Mouse (Mus musculus) embryonic facial prominence, embryonic 12.5 days (tissue): ENCODE measurements around the gene Gcsam. TPM values are rescaled to one million over a fixed set of nuclear protein-coding genes. Genes with fewer than 3 reads are reported as not detected.

Experiments
- ATAC-seq: fragments of 200-750 bp; cut with Nextera tagmentation; 2 replicates; pipeline ENCODE4 v1.8.0; 2017; ENCODE audit not compliant: insufficient number of reproducible peaks, insufficient read depth, low FRiP score, low TSS enrichment
- H3K27ac ChIP-seq: fragments of 300-500 bp; sonication (generic); 2 replicates; pipeline ENCODE4 v1.5.1; 2016; ENCODE audit warnings: mild to moderate bottlenecking
- H3K27me3 ChIP-seq: fragments of 300-500 bp; sonication (generic); 2 replicates; pipeline ENCODE4 v1.6.1; 2016; ENCODE audit warnings: mild to moderate bottlenecking, moderate library complexity
- H3K36me3 ChIP-seq: fragments of 300-500 bp; sonication (generic); 2 replicates; pipeline ENCODE4 v1.6.1; 2016; ENCODE audit warnings: mild to moderate bottlenecking
- H3K4me1 ChIP-seq: fragments of 300-500 bp; sonication (generic); 2 replicates; pipeline ENCODE4 v1.6.1; 2016
- H3K4me2 ChIP-seq: fragments of 300-500 bp; sonication (generic); replicated peaks from 2 replicates; pipeline ENCODE4 v1.6.1; 2016; ENCODE audit warnings: mild to moderate bottlenecking, moderate library complexity
- H3K4me3 ChIP-seq: fragments of 300-500 bp; sonication (generic); 2 replicates; pipeline ENCODE4 v1.5.1; 2016; ENCODE audit warnings: mild to moderate bottlenecking
- H3K9ac ChIP-seq: fragments of 300-500 bp; sonication (generic); 2 replicates; pipeline ENCODE4 v1.6.1; 2016; ENCODE audit warnings: mild to moderate bottlenecking, moderate library complexity
- H3K9me3 ChIP-seq: fragments of 300-500 bp; sonication (generic); 2 replicates; pipeline ENCODE4 v1.6.1; 2016; ENCODE audit warnings: mild to moderate bottlenecking, moderate library complexity
- WGBS: fragments of 180-500 bp; shearing (Covaris S2); methylation state at CpG from one replicate; pipeline ENCODE4 v1.1.7; 2016; 5-methylcytosine and 5-hydroxymethylcytosine counted together
- polyA plus RNA-seq: library from polyadenylated mRNA; unstranded; fragments of >200 nt; fragmentation: Nextera tagmentation; extraction: Ambion mirVana; gene quantifications from 2 replicates; pipeline ENCODE4 v1.2.1, GENCODE M21; 2016

Gcsam gene
- polyA plus RNA-seq, 1 experiment from 2014 or later, result 0.26 TPM

DNA sequence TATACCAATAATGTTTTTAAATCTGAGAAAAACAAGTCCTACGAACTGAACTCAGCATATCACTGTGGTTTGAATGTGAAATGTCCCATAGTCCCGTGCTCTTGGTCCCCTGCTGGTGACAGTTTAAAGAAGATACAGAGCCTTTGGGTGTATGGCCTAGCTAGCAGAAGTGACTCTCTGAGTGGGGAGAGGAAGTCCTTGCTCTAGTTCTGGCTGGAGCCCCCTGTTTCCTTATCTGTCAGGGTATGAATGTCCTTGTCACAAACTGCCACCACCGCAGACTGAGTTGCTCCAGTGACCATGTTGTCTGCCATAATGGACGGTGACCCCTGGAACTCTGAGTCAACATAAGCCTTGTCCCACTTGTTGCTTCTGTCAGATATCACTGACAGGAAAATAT is 13.1 kb downstream of the Gcsam start:
- no peak for ATAC-seq
- 87% methylated on average over 4 of the region's 4 CpGs for WGBS
- Histone ChIP-seq H3K4me3 (no peak overlapping the region), H3K9me3 (no peaks in the 10 kb centered on the region), H3K4me1 (no peaks in the 10 kb centered on the region), H3K4me2 (no peak overlapping the region), H3K36me3 (no peaks in the 10 kb centered on the region), H3K27me3 (no peaks in the 10 kb centered on the region), H3K27ac (no peak overlapping the region), H3K9ac (no peak overlapping the region)

DNA sequence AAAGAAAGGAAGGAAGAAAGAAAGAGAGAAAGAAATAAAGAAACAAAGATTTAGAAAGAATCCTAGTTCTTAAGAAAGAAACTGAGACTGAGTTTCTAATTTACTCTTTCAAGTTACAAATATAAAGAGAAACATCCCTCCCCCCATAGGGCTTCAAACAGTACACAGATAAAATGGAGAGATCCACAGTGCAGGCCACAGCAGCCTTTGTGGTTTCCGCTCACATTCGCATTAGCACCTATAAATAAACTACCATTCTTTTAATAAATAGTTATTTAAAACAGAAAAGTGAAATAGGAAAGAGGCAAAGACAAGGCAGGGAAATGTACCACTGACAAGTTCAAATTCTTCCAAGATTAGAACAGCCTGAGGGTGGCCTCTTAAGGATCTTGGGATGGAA is 14.6 kb downstream of the Gcsam start:
- whole genome bisulfite sequencing, result 81% methylated on average over 2 of the region's 2 CpGs

DNA sequence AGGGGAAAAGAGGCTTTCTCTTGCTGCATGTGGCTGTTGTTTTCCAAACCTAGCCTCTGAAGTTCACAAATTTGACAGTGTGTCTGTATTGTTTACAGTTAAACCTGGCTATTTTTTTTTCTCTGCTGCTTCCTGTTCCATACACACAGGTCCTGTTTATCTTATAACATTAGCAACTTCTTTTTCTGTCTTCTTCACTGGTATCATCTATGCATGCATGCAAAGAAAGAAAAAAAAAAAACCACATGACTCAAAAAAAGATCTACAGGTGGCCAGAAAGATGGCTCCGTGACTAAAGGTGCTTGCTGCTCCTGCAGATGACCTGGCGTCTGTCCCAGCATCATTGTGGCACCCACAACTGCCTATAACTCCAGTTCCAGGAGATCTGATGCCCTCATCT is 15.2 kb downstream of the Gcsam start:
- 78% methylated on average over 2 of the region's 2 CpGs for WGBS
- no peak for ATAC-seq

More for the DNA sequence above, 14.6 kb downstream of the Gcsam start:
- ATAC-seq, result no peak
- Histone ChIP-seq H3K27me3 (no peaks in the 10 kb centered on the region), H3K4me1 (no peaks in the 10 kb centered on the region), H3K4me3 (no peak overlapping the region), H3K27ac (no peak overlapping the region), H3K9ac (no peak overlapping the region), H3K9me3 (no peaks in the 10 kb centered on the region), H3K4me2 (no peak overlapping the region), H3K36me3 (no peaks in the 10 kb centered on the region)

DNA sequence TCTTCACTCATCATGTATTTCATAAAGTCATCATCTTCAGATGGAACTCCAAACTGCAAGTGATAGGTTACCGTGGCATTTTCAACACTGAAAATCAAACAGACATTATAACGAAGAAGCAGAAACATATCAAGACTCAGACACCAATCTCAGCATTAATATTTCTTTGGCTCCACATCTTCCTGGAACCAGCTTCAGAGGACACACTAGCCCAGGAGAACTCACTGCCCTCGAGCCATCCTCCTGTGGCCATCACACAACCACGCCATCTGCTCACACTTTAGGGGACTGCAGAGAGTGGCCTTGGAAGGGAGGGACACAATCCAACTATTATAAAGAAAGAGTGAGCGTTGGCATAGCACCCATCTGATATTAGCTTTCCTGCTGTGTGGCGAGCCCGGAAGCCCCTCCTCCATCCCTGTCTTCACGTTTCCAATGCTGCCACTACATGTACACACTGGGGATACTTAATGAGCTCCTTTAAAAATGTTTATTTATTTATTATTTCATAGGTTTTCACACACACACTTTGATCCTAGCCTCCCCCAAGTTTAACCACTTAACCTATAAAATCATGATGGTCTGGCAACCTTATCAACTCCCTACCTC is 19.4 kb downstream of the Gcsam start:
- no peaks in the 10 kb centered on the region for H3K36me3 ChIP-seq
- no peak overlapping the region for H3K9ac ChIP-seq
- no peaks in the 10 kb centered on the region for H3K27me3 ChIP-seq
- no peak overlapping the region for H3K4me2 ChIP-seq
- H3K4me3 ChIP-seq, result no peak overlapping the region
- no peaks in the 10 kb centered on the region for H3K4me1 ChIP-seq
- H3K27ac ChIP-seq, result no peak overlapping the region
- WGBS, result 72% methylated on average over 8 of the region's 8 CpGs
- H3K9me3 ChIP-seq, result no peaks in the 10 kb centered on the region
- ATAC-seq, result no peak

More for the DNA sequence above, 15.2 kb downstream of the Gcsam start:
- Histone ChIP-seq H3K27ac (no peak overlapping the region), H3K27me3 (no peaks in the 10 kb centered on the region), H3K4me1 (no peaks in the 10 kb centered on the region), H3K4me2 (no peak overlapping the region), H3K9ac (no peak overlapping the region), H3K36me3 (no peaks in the 10 kb centered on the region), H3K9me3 (no peaks in the 10 kb centered on the region), H3K4me3 (no peak overlapping the region)

DNA sequence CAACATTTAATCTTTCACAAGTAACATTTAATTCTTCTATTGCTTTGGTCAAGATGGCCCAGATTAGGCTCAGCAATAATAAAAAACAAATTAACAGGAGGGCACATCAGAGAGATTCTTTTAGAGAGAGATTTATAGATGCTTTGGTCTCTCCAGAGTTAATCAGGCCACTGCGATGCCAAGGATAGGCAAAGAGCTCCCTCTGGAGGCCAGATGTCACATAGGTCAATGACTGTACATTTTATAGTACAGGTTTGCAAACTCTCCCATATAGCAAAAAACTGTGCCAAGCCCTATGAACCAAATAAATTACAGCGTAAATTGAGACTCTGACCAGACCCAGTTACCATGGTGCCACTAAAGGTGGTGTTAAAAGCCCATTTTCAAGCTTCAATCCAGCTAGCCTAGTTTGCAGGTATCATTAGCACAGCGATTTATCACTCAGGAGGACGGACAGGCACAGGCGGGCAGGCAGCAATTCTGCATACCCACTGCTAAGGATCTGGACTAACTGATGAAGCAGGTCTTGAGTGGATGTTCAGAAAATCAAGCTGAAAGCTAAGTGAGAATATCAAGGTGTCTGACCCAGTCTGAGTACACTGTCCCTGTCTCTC is 20.3 kb downstream of the Gcsam start:
- no peak for ATAC-seq
- H3K9ac ChIP-seq, result no peak overlapping the region
- H3K27me3 ChIP-seq, result no peaks in the 10 kb centered on the region
- H3K4me1 ChIP-seq, result no peaks in the 10 kb centered on the region
- 51% methylated on average over 5 of the region's 5 CpGs for WGBS
- no peak overlapping the region for H3K27ac ChIP-seq
- H3K4me2 ChIP-seq, result no peak overlapping the region
- H3K36me3 ChIP-seq, result no peaks in the 10 kb centered on the region
- no peak overlapping the region for H3K4me3 ChIP-seq
- H3K9me3 ChIP-seq, result no peaks in the 10 kb centered on the region

DNA sequence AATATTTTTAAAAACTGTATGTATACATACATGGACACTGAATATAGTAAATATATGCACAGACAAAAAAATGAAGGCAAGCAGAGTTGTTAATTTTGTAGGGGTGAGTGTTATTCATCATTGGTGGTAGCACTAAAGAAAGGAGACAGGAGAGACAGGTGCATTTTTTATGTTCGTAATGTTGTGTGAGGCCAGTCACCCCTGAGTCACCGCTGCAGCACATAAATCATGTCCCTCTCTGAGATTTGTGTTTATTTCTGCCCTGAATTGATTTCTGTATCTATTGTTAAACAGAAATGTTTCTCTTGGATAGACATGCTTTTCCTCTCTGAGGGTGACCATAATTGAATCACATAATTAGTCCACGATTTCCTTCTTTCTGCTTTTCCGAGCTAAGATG is 22.2 kb downstream of the Gcsam start:
- 77% methylated on average over 4 of the region's 4 CpGs for WGBS
- Histone ChIP-seq H3K4me3 (no peak overlapping the region), H3K27me3 (no peaks in the 10 kb centered on the region), H3K9me3 (no peaks in the 10 kb centered on the region), H3K4me2 (no peak overlapping the region), H3K4me1 (no peaks in the 10 kb centered on the region), H3K36me3 (no peaks in the 10 kb centered on the region), H3K27ac (no peak overlapping the region), H3K9ac (no peak overlapping the region)
- no peak for ATAC-seq

DNA sequence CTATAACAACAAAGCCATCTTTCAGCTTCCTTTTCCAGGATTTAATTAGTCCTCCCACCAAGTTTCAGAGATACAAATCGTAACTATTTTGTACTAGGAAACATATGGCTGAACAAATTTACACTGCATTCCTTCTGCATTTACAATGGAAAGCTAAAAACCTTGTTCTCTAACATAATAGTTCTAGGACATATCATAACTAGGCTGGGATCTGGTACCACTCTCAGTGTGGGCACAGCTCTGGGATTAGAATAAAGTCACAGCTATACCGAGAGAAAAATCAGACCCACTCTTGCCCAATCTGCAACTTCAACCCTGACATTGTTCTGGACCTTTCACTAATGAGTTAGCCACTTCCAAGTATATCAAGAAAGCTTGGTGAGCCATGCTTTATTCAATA is 25.6 kb downstream of the Gcsam start:
- Histone ChIP-seq H3K4me1 (no peaks in the 10 kb centered on the region), H3K36me3 (no peaks in the 10 kb centered on the region), H3K9ac (no peak overlapping the region), H3K4me2 (no peak overlapping the region), H3K27ac (no peak overlapping the region), H3K9me3 (no peaks in the 10 kb centered on the region), H3K4me3 (no peak overlapping the region), H3K27me3 (no peaks in the 10 kb centered on the region)
- WGBS, result 85% methylated on average over 2 of the region's 2 CpGs
- ATAC-seq, result no peak

DNA sequence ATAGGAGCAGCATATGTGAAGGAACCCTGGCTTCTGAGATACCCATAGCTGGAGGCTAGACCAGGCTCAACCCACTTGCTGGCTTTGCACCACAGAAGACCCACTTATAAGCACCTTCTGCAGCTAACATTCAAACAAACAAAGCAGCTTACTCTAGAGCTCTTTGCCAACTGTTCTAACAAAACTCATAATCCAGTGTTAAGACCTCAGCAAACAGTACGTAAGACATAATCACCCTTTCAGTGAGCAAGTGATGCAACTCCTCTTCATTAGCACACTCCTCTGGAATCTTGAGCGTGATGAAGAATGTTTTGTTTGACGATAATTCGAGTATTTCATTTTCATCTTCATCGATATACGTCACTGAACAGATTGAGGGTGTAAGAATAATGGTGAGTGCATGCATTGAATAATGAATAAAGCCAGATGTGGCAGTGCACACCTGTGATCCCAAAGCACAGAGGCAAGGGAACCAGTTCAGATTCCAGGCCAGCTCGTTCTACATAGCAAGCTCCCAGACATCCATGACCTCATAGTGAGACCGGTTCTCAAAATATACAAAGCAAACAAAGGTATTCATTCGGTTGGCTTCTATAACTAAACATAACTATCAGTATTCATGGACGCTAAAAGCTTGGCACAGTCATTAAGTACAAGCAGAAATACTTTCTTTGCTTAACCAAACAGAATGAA is 30.0 kb downstream of the Gcsam start:
- no peak overlapping the region for H3K4me3 ChIP-seq
- no peak overlapping the region for H3K4me2 ChIP-seq
- H3K27ac ChIP-seq, result no peak overlapping the region
- no peaks in the 10 kb centered on the region for H3K9me3 ChIP-seq
- H3K27me3 ChIP-seq, result no peaks in the 10 kb centered on the region
- H3K9ac ChIP-seq, result no peak overlapping the region
- 80% methylated on average over 10 of the region's 10 CpGs for WGBS
- no peak for ATAC-seq
- H3K36me3 ChIP-seq, result no peaks in the 10 kb centered on the region
- H3K4me1 ChIP-seq, result no peaks in the 10 kb centered on the region

DNA sequence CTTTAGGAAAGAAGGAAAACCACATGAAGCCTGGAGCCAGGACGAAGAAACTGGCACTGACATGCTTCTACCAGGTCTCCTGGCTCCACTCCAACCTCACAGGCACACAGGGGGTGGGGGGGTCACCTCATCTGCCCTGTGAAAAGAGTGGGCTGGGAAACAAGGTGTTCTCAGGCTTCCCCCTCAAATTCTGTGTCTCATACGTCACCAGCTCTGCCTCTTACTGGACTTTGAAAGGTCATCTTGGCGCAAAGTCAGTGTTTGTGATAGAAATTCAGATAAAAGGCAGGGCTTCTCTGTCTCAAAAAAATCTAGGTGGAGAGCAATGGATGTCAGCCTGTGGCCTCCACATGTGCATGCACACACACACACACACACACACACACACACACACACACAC is 31.1 kb downstream of the Gcsam start:
- no peak overlapping the region for H3K4me2 ChIP-seq
- H3K9me3 ChIP-seq, result no peaks in the 10 kb centered on the region
- no peak for ATAC-seq
- WGBS, result 62% methylated on average over 3 of the region's 3 CpGs
- H3K4me1 ChIP-seq, result no peaks in the 10 kb centered on the region
- H3K27ac ChIP-seq, result no peak overlapping the region
- H3K9ac ChIP-seq, result no peak overlapping the region
- no peaks in the 10 kb centered on the region for H3K27me3 ChIP-seq
- H3K4me3 ChIP-seq, result no peak overlapping the region
- no peaks in the 10 kb centered on the region for H3K36me3 ChIP-seq

DNA sequence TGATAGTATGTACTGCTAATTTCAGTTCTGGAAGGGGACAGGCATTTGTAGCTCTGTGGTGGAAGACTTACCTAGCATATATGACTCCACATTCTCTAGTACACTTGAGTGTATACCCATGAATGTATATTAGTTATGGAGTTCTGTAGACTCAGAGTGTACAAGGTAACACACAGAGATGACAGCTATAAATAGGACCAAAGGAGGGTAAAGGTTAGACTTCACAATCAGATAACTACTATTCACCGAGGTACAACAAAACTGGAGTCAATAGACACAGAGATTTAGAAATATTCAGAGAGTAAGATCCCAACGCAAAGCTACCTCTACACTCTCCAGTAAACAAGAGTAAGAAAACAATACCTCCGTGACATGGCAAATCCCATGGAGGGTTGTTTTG is 33.8 kb downstream of the Gcsam start:
- Histone ChIP-seq H3K36me3 (no peaks in the 10 kb centered on the region), H3K4me3 (no peak overlapping the region), H3K4me2 (no peak overlapping the region), H3K4me1 (no peaks in the 10 kb centered on the region), H3K9me3 (no peaks in the 10 kb centered on the region), H3K9ac (no peak overlapping the region), H3K27ac (no peak overlapping the region), H3K27me3 (no peaks in the 10 kb centered on the region)
- ATAC-seq, result no peak
- 92% methylated on average over 3 of the region's 3 CpGs for WGBS

DNA sequence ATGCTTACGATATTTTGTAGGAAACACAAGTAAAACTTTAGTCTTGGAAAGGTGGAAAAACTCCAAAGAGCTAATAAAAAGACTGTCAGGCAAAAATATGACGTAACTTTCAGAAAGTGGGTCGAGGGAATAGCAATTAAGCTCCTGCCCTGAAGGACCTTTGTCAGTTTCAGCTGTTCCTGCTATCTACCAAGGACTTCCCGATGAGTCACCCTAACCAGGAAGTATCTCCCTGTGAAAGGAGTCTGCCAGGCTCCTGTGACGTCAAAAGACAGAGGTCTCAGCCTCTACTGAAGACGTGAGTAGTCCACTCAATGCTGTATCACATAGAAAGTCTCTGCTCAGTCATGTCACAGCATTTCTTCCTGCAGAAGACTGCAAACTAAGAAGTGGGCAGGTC is 34.2 kb downstream of the Gcsam start:
- H3K4me3 ChIP-seq, result no peak overlapping the region
- H3K36me3 ChIP-seq, result no peaks in the 10 kb centered on the region
- H3K9me3 ChIP-seq, result no peaks in the 10 kb centered on the region
- H3K27me3 ChIP-seq, result no peaks in the 10 kb centered on the region
- no peak overlapping the region for H3K4me2 ChIP-seq
- H3K9ac ChIP-seq, result no peak overlapping the region
- no peak for ATAC-seq
- H3K27ac ChIP-seq, result no peak overlapping the region
- H3K4me1 ChIP-seq, result no peaks in the 10 kb centered on the region
- 69% methylated on average over 6 of the region's 6 CpGs for WGBS

DNA sequence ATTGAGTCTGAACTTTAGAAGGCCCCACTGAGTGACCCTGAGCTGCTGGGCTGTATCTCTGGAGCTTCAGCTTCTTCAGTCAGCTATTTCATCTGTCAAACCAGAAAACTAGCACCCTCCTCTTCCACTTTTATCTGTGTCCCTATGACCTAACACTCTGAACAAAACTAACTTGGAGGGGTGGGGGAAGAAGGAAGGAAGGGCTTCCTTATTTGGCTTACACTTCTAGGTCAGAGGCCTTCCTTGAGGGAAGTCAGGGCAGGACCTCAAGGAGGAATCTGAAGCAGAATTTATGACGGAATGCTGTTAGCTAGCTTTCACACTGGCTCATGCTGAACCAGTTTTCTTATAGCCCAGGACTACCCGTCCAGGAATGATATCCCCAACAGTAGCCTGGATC is 41.3 kb downstream of the Gcsam start:
- H3K4me1 ChIP-seq, result peaks cover 6% of the 10 kb centered on the region; the same call in 1 of the 2 replicates
- peaks cover 16% of the 10 kb centered on the region for H3K27me3 ChIP-seq
- H3K4me2 ChIP-seq, result no peak overlapping the region
- 63% methylated on average over 2 of the region's 2 CpGs for WGBS
- H3K9ac ChIP-seq, result no peak overlapping the region
- H3K27ac ChIP-seq, result no peak overlapping the region
- no peak for ATAC-seq
- H3K9me3 ChIP-seq, result no peaks in the 10 kb centered on the region
- H3K4me3 ChIP-seq, result no peak overlapping the region
- H3K36me3 ChIP-seq, result no peaks in the 10 kb centered on the region
